Mouse (Mus musculus) embryonic facial prominence, embryonic 14.5 days (tissue): ENCODE measurements at regions not wholly inside any gene's neighbourhood (a gene's known extent, or its start where the extent isn't known, plus 50 kb on each side); places are given as distances from the start of the nearest gene placed in this dataset.

Experiments used
- ATAC-seq: fragments of 200-750 bp; cut with Nextera tagmentation; 2 replicates; pipeline ENCODE4 v1.8.0; 2017; ENCODE audit warnings: low read depth, moderate number of reproducible peaks, moderate TSS enrichment
- DNase-seq: peaks from one replicate; pipeline ENCODE4 v3.0.0-alpha.2; 2015; ENCODE audit warnings: low spot score
- H3K27ac ChIP-seq: fragments of 300-500 bp; sonication (generic); replicated peaks from 2 replicates; pipeline ENCODE4 v1.5.1; 2014; ENCODE audit warnings: low read depth, mild to moderate bottlenecking, low read length, moderate library complexity
- H3K27me3 ChIP-seq: fragments of 300-500 bp; sonication (generic); replicated peaks from 2 replicates; pipeline ENCODE4 v1.6.1; 2014; ENCODE audit warnings: low read length; ENCODE audit not compliant: control insufficient read depth, insufficient read depth
- H3K36me3 ChIP-seq: fragments of 300-500 bp; sonication (generic); 2 replicates; pipeline ENCODE4 v1.6.1; 2014; ENCODE audit warnings: low read length, mixed read lengths; ENCODE audit not compliant: control insufficient read depth, insufficient read depth
- H3K4me1 ChIP-seq: fragments of 300-500 bp; sonication (generic); 2 replicates; pipeline ENCODE4 v1.6.1; 2014; ENCODE audit warnings: antibody characterized with exemption, low read length; ENCODE audit not compliant: control insufficient read depth, insufficient read depth
- H3K4me2 ChIP-seq: fragments of 300-500 bp; sonication (generic); 2 replicates; pipeline ENCODE4 v1.6.1; 2014; ENCODE audit warnings: low read depth, mild to moderate bottlenecking, low read length, moderate library complexity, mixed read lengths
- H3K4me3 ChIP-seq: fragments of 300-500 bp; sonication (generic); 2 replicates; pipeline ENCODE4 v1.5.1; 2014; ENCODE audit warnings: low read depth, mild to moderate bottlenecking, low read length
- H3K9ac ChIP-seq: fragments of 300-500 bp; sonication (generic); 2 replicates; pipeline ENCODE4 v1.6.1; 2014; ENCODE audit warnings: low read depth, mild to moderate bottlenecking, low read length, moderate library complexity, mixed read lengths
- H3K9me3 ChIP-seq: fragments of 300-500 bp; sonication (generic); 2 replicates; pipeline ENCODE4 v1.6.1; 2016; ENCODE audit warnings: low read length; ENCODE audit not compliant: control insufficient read depth
- WGBS: fragments of 180-500 bp; shearing (Covaris S2); extraction: QIAGEN DNeasy Blood & Tissue Kit; methylation state at CpG from one replicate; pipeline ENCODE4 v1.1.7; 2014; 5-methylcytosine and 5-hydroxymethylcytosine counted together

- Histone ChIP-seq H3K27ac (no peak overlapping the region), H3K9ac (no peak overlapping the region), H3K4me1 (no peaks in the 10 kb centered on the region), H3K36me3 (no peaks in the 10 kb centered on the region), H3K4me3 (no peak overlapping the region), H3K9me3 (no peaks in the 10 kb centered on the region), H3K4me2 (no peak overlapping the region), H3K27me3 (no peaks in the 10 kb centered on the region)
- 78% methylated on average over 7 of the region's 7 CpGs for WGBS
- ATAC-seq (no peak), DNase-seq (no peak)
Measured at GRCm38 (mm10) chr17:51288751-51289150, 109.6 kb upstream of the Tbc1d5 start.

DNA sequence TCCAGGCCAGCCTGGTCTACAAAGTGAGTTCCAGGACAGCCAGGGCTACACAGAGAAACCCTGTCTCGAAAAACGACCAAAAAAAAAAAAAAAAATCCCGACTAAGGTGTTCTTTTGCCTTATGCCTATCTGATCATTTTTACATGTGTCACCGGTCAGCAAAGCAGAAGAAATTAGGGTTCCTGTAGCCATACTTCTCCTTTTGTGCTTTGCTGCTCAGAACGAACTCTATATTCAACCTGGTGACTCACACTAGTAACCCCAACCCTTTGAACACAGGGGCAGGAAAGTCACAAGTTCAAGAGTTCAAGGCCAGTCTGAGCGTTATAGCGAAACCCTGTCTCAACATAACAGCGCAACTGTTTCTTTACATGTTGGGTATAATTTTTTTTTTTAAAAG, 108.7 kb upstream of the Tbc1d5 start:
- no peaks in the 10 kb centered on the region for H3K27me3 ChIP-seq
- no peak overlapping the region for H3K4me3 ChIP-seq
- H3K9ac ChIP-seq: no peak overlapping the region
- 81% methylated on average over 8 of the region's 8 CpGs for WGBS
- H3K9me3 ChIP-seq: no peaks in the 10 kb centered on the region
- H3K36me3 ChIP-seq: no peaks in the 10 kb centered on the region
- DNase-seq (no peak), ATAC-seq (no peak)
- H3K4me2 ChIP-seq: no peak overlapping the region
- no peaks in the 10 kb centered on the region for H3K4me1 ChIP-seq
- H3K27ac ChIP-seq: no peak overlapping the region

GRCm38 (mm10) chr17:51285362-51285761, 106.2 kb upstream of the Tbc1d5 start:
- H3K4me2 ChIP-seq: no peak overlapping the region
- WGBS: 73% methylated on average over 5 of the region's 5 CpGs
- no peaks in the 10 kb centered on the region for H3K4me1 ChIP-seq
- no peak for ATAC-seq
- H3K4me3 ChIP-seq: no peak overlapping the region
- H3K9me3 ChIP-seq: no peaks in the 10 kb centered on the region
- no peaks in the 10 kb centered on the region for H3K36me3 ChIP-seq
- H3K9ac ChIP-seq: no peak overlapping the region
- DNase-seq: no peak
- H3K27ac ChIP-seq: no peak overlapping the region
- H3K27me3 ChIP-seq: no peaks in the 10 kb centered on the region

DNA sequence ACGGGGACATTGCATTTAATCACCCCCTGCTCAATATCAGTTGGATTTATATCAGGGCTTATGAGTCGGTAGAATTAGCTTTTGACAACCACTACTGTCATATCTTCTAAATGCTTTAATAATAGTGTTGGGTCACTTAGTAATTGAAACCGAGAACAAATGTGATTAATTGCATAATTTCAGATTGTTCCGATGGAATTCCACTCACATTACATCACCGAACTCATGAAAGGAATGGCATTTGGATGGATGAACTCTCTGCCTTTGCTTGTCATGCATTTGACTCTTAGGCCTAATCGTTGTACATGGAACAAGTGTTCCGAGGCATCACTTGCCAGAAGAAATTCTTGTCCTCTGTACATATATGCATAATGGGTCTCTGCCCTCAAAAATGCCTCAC, 99.6 kb upstream of the Tbc1d5 start:
- 66% methylated on average over 7 of the region's 7 CpGs for WGBS
- Histone ChIP-seq H3K4me1 (no peaks in the 10 kb centered on the region), H3K27ac (no peak overlapping the region), H3K27me3 (no peaks in the 10 kb centered on the region), H3K4me2 (no peak overlapping the region), H3K9me3 (no peaks in the 10 kb centered on the region), H3K9ac (no peak overlapping the region), H3K36me3 (no peaks in the 10 kb centered on the region), H3K4me3 (no peak overlapping the region)
- DNase-seq: no peak
- no peak for ATAC-seq

DNA sequence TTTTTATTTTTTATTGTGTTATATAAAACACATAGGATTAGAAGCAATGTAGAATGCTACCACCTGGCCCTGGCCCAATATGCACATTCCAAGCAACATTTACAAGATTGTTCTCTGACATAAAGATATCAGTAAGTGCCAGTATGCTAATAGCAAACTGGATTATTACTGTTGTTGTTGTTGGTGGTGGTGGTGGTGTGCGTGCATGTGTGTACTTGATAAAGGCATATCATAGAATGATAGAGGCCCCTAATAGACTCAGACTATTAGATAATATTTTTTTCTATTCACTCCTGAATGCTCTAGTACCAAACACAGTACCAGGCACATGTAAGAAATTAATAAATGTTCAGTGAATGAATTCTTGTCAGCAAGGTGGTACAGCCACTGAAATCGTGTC, 98.9 kb upstream of the Tbc1d5 start:
- Histone ChIP-seq H3K27me3 (no peaks in the 10 kb centered on the region), H3K36me3 (no peaks in the 10 kb centered on the region), H3K4me3 (no peak overlapping the region), H3K9ac (no peak overlapping the region), H3K27ac (no peak overlapping the region), H3K4me2 (no peak overlapping the region), H3K9me3 (no peaks in the 10 kb centered on the region), H3K4me1 (no peaks in the 10 kb centered on the region)
- 74% methylated on average over 2 of the region's 2 CpGs for WGBS
- no peak for DNase-seq
- ATAC-seq: no peak

DNA sequence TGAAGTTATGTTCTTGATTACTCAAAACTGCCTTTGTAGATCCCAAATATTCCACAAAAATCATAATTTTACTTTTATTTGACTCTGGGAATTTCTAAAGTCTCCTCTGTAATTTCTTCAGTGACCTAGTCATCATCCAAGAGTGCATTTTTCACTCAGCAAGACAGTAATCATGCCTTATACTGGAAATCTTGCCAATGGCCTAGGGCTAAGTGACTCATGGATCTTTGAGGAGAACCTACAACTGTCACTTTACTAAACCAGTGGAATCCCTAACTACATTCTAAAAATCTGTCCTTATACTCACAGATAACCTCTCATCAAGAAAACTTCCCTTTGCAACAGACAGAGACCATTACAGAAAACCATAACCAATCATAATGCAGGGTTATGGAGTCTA, 98.0 kb upstream of the Tbc1d5 start:
- DNase-seq: no peak
- Histone ChIP-seq H3K9me3 (no peaks in the 10 kb centered on the region), H3K27ac (no peak overlapping the region), H3K4me2 (no peak overlapping the region), H3K36me3 (no peaks in the 10 kb centered on the region), H3K4me3 (no peak overlapping the region), H3K9ac (no peak overlapping the region), H3K27me3 (no peaks in the 10 kb centered on the region), H3K4me1 (no peaks in the 10 kb centered on the region)
- no peak for ATAC-seq

DNA sequence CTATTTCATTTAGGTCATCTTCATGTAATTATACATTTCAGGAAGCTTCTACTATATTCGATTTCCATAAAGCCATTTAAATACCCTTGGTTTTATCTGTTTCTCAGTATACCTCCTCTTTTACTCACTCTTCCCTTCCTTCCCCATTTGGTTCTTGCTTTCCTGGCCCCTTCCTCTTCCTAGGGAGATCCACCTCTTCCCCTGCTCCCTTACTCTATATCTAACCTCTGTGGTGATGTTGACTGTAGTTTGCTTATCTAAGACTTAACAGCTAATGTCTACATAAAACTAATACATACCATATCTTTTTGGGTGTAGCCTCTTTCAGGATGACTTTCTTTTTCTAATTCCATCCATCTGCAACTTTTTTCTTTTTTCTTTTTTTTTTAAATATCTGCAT, 92.9 kb upstream of the Tbc1d5 start:
- Histone ChIP-seq H3K4me1 (no peaks in the 10 kb centered on the region), H3K27me3 (no peaks in the 10 kb centered on the region), H3K4me2 (no peak overlapping the region), H3K9me3 (no peaks in the 10 kb centered on the region), H3K36me3 (no peaks in the 10 kb centered on the region), H3K9ac (no peak overlapping the region), H3K27ac (no peak overlapping the region), H3K4me3 (no peak overlapping the region)
- no peak for DNase-seq
- WGBS: 85% methylated on average over 1 of the region's 1 CpGs
- ATAC-seq: no peak

GRCm38 (mm10) chr17:51262946-51263345, 83.8 kb upstream of the Tbc1d5 start:
- H3K4me2 ChIP-seq: no peak overlapping the region

GRCm38 (mm10) chr17:51262404-51262803, 83.3 kb upstream of the Tbc1d5 start:
- no peaks in the 10 kb centered on the region for H3K9me3 ChIP-seq
- peak; percentile 85; the same call in 1 of the 2 replicates for ATAC-seq

More at GRCm38 (mm10) chr17:51262946-51263345, 83.8 kb upstream of the Tbc1d5 start:
- H3K4me3 ChIP-seq: no peak overlapping the region
- H3K36me3 ChIP-seq: no peaks in the 10 kb centered on the region
- 70% methylated on average over 3 of the region's 3 CpGs for WGBS
- no peak overlapping the region for H3K27ac ChIP-seq
- H3K9me3 ChIP-seq: no peaks in the 10 kb centered on the region
- H3K27me3 ChIP-seq: no peaks in the 10 kb centered on the region
- no peak overlapping the region for H3K9ac ChIP-seq
- DNase-seq: no peak
- 0 out of 2 replicates have a peak, but pooled peaks have one; percentile 15 for ATAC-seq
- H3K4me1 ChIP-seq: no peaks in the 10 kb centered on the region

More at GRCm38 (mm10) chr17:51262404-51262803, 83.3 kb upstream of the Tbc1d5 start:
- Histone ChIP-seq H3K9ac (no peak overlapping the region), H3K27ac (no peak overlapping the region), H3K4me2 (no peak overlapping the region), H3K4me1 (no peaks in the 10 kb centered on the region), H3K4me3 (no peak overlapping the region), H3K36me3 (no peaks in the 10 kb centered on the region), H3K27me3 (no peaks in the 10 kb centered on the region)
- peak; percentile 11 for DNase-seq
